Mouse (Mus musculus) A20 (cell line): ENCODE measurements at regions not wholly inside any gene's neighbourhood (a gene's known extent, or its start where the extent isn't known, plus 50 kb on each side); places are given as distances from the start of the nearest gene placed in this dataset.

Source experiments
- DNase-seq: peaks from one replicate; pipeline ENCODE4 v3.0.0-alpha.2; 2011; ENCODE audit warnings: low read depth, low spot score

DNA sequence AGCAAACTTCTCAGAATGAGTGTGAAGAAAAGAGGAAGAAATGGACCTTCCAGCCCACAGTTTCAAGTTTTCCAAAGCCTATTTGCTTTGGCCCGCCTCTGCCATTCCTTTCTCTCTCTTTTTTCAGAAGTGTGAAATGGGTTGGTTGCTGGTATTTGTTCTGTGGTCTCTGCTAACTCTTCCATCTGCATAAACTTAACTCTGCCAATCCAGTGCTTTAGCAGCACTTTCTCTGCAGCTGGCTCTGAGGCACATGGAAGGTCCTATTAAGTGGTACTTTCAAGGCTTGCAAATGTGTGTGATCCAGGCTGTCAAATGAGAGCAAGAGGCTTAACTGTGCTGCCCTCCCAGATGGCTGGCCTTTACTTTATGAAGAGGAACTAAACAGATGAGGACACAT is 383.6 kb downstream of the Gm826 start:
- no peak for DNase-seq

DNA sequence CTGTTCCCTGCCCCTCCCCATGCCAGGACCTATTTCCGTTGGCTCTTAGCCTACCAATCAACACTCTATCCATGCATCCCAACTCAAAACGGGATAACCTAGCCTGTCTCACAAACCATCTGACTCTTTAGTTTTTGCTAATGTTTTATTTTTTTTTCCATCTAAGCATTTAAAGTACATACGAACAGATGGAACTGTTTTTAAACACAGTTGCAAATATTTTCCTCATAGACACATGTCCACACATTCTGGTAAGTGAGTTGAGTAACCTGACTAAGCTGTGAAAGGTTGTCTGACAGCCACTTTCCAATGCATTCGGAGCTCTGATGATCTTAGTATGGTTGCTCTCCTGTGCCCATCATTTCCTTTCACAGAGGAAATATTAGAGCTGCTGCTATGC is 384.9 kb downstream of the Gm826 start:
- DNase-seq: no peak

DNA sequence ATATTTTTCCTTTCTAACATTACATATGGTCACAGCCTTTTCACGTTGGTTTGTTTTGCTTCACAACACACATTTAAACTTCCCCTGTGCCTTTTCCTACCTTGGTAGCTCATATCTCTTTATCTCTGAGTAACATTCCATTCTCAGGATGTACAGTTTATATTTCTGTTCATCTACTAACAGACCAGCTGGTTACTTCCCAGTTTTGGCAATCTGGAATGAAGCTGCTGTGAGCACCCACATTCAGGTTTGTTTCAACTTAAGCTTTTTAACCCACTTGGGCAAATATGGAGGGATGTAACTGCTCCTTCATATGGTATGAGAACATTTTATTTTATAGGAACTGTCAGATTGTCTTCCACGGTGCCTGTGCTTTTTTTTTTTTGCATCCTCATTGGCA is 403.2 kb downstream of the Gm826 start:
- no peak for DNase-seq

DNA sequence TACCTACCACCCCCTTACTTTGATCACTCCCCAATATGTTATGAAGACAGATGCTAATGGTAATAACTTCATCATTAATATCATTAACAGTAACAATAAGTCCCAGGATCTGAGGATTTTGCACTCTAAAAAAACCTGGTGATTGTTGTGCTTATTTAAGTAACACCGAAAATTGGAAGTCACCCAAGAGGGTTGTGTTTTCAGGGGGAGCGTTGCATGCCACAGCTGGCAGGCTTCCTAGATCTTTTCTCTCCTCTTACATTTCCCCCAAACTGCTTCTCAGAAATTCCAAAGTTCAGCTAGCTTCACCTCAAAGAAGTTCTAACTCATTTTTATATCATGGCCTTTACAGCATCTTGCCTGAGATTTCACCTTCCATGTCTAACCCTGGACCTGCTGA is 444.3 kb downstream of the Gm826 start:
- no peak for DNase-seq

DNA sequence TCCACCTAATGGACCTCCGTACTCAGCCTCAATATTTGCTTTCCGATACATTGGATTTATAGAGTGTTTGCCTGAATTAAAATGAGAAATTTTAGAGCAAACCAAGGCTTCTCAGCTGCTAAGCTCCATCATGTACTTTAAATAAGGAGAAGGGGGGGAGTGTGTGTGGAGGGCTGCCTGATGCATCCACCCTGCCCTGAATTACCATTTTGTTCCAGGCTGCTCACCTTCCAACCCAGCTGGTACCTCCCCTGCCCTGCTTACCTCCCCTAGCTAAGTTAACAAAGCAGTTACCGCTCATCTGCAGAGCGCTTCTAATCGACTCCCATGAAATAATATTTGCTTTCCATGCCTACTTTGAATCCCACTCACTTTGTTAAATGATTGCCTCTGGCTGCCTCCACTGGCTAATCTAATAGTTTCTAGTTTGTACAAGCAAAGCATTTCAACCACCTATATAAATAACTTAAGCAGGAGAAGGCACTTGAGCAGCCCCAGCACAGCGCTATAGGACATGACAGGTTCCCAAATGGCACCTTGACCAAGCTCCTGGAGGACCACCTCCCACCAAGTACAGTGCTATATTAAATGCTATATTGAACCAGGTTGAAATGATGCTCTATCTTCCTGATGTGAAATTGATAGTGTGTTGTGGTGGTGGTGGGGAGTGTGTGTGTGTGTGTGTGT is 449.0 kb downstream of the Gm826 start:
- DNase-seq: no peak

DNA sequence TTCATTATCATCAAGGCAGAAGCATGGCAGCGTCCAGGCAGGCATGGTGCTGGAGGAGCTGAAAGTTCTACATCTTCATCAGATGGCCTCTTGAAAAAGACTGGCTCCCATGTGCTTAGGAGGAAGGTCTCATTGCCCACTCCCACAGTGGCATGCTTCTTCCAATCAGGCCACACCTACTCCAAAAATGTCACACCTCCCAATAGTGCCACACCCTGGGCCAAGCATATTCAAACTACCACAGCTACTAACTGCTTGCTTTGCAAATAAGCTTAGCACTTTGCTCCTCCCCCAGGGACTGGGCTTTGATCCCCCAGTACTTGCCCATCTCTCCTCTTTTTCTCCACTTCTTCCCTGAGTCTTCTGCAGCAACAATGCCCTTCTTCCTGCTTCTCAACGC is 467.0 kb downstream of the Gm826 start:
- DNase-seq: no peak

DNA sequence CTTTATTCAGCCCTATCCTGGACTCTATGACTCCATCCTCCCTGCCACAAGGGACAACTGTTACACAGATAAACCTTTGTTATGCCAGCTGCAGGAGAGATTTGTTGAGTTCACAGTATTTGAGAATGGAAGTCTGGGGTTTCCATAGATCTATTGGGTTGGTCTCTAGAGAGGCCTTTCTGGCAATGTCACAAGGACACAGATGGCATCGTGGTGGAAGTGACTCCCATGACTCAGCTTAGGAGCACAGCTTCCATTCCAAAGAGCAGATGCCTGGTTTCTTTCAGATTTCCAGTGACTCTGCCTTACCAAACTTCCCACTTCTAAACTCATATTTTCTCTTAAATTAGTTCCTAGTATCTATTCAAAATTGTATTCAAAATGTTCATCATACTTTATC is 467.6 kb downstream of the Gm826 start:
- no peak for DNase-seq

DNA sequence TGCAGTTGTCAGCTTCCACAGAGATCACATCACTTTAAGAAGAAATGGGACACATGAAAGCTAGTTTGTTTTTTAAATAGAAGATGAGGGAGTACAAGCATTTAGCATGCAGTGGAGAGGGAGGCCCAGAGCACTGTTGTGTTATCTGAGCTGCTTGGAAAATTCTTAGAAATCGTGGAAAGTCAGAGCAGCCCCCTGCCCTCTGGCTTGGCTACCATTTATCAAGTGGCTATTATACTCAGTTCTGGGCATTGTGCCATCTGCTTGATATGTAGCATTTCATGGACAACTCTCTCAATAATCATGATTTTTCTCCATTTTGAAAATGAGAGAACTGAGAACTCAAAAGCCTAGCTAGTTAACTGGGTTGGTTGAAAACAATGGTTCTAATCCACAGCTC is 470.8 kb downstream of the Gm826 start:
- DNase-seq: no peak

DNA sequence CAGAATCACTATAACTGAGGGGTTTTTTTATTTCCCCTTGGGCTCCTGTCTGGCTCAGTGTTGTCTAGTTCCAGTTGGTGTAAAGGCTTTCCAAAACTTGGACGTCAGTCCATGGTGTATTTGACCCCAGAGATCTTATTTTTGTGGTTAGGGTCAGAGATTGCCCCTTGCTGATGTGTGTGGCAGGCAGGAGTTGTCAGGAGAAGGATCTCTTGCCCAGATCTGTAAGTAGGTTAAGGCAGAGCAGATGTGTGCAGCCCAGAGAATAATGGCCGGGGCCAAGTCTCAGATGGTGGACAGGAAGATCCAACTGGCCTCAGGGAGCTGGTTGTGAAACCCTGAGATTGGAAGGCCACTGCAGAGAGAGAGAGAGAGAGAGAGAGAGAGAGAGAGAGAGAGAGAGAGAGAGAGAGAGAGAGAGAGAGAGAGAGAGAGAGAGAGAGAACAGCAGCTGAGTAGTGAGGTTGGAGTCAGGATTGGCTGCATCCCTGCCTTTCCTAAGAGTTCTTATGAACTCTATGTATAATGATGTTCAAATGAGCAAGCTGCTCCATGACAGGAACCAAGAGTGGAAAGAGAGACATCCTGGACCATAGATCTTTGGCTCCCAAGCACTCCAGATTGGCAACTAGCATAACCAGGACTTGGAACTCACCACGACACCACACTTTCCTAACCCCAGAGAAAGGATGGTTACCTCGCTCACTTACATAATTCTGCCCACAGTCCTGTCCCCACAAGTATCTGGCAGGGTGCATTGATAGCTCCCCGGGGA is 479.9 kb downstream of the Gm826 start:
- no peak for DNase-seq

DNA sequence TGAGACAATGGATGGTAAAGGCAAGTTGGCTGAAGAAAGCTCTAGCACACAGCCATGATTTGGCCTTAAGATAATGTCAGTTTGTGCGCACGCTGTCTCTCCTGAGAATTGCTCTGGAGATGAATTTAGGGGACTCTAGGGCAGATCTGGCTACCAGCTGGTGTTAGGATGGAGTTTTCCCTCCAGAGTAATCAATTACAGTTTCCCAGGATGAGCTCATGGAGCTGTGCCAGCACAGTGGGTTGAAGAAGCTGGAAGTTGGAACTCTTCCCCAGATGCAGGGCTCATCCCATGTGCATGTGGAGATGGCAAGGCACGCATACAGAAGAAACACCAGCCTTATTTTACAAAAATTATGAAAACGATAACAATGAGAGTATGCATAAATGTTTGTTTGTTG is 481.0 kb downstream of the Gm826 start:
- DNase-seq: no peak

DNA sequence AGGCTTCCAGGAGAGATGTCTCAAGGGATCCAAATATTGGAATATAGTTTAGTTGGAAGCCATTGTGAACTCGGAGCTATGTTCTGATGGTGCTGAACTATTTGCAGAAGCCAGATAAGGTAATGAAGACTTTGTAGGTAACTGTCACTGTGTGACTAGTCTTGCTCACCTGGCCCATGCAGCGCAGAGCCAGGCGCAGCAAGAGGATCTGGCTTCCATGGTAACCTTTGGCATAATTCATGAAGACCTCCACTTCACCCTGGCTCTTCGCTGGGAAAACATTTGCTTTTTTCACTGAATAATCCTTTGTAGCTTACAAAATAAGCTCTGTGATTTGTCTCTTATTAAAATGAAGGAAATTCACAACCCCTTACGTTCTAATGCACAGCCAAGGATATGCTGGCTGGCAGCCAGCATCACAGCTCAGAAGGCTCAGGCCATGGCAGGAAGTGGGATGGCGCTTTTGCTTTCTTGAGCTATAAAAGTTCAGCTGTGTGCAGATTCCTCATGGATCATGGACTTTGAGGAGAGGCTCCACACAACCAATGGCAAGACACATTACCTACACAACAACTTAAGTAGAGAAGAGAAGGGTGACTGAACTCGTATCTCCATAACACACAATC is 501.4 kb downstream of the Gm826 start:
- DNase-seq: no peak

DNA sequence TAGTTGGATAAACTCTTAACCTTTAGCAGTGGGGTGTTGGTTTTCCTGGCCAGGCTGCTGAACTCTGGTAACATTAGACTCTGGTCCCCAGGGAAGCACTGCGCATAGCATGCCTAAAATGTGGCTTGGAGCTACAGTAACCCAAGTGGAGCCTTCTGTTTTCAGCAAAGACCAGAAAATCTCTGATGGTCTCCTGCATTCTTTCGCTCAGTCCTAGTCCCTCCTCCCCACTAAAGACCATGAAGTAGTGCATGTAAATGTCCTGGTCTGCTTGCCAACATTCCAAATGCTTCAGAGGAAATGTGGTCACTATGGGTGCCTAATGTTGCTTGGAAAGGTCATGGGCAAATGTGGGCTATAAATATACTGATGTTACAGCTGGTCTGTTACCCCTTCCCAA is 507.5 kb downstream of the Gm826 start:
- DNase-seq: no peak

DNA sequence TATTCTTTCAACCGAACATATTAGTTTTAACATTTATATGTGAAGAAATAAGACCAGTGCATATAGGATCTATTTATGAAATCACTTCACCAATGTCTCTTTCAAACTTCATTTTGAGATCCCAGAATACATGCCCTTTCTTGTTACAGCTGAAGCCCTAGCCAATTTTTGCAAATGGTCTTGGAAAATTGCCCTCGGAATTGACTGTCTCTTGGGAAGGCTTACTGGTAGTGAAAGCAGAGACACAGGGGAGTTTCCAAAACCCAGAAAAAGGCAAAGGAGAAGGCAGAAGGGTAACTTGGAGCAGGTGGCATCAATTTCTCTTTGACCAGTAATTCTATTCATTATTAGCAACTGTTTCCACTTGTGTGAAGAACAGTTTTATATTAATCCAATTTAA is 515.4 kb downstream of the Gm826 start:
- no peak for DNase-seq

DNA sequence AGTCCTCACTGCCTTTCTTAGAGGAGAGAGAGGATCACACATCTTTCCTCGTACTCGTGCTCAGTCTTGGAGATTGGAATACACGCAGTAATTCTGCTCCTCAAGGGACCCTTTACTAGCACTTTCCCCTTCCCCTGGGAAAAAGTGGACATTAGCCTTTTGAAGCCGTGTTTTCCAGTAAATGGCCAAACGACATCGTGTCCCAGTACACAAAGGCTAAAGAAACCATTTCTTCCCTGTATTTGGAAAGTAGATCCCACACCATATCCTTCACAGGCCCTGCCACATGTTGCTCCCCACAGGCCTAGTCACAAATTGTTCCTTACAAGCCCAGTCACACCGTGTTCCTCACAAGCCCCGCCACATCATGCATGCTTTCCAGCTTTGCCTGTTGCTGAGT is 517.6 kb downstream of the Gm826 start:
- no peak for DNase-seq
